Mouse (Mus musculus) embryonic fibroblast, embryonic 13.5 days (primary cell): Measurements from ENCODE around the gene Zfp607a.

Experiments
- CTCF ChIP-seq: IDR thresholded peaks from 2 replicates; pipeline ENCODE4 v1.5.1; 2011; ENCODE audit warnings: mild to moderate bottlenecking, control low read depth, low read length, moderate library complexity, borderline replicate concordance; ENCODE audit not compliant: insufficient read depth
- POLR2A ChIP-seq: IDR thresholded peaks from 2 replicates; pipeline ENCODE4 v1.6.1; 2011; ENCODE audit warnings: low read depth, mild to moderate bottlenecking, control low read depth, low read length, moderate library complexity

GRCm38 (mm10) chr7:27900601-27901000 is 43.3 kb downstream of the Zfp607a start:
- TF ChIP-seq CTCF (no peak), POLR2A (no peak)
